Mouse (Mus musculus): ENCODE measurements around the gene Nr6a1.

Gene Nr6a1

GRCm38 (mm10) chr2:38682209-38682608 is 245.3 kb downstream of the Nr6a1 start:
- in situ Hi-C loops (cut with MseI, MboI) = no loop called here

- in situ Hi-C loops (cut with MseI, MboI) = no loop called here
Measured at GRCm38 (mm10) chr2:38678947-38679346, 248.5 kb downstream of the Nr6a1 start.

- in situ Hi-C loops (cut with MseI, MboI) = no loop called here
Measured at GRCm38 (mm10) chr2:38675366-38675969, 252.0 kb downstream of the Nr6a1 start.
